Mouse (Mus musculus): ENCODE measurements around the gene Extl1. TPM values are rescaled to one million over a fixed set of nuclear protein-coding genes. Genes with fewer than 3 reads are reported as not detected.

The Extl1 gene
- polyA plus RNA-seq (2012; ENCODE audit: low replicate concordance) = 0.19 and 0.41 TPM in 2 replicates

DNA sequence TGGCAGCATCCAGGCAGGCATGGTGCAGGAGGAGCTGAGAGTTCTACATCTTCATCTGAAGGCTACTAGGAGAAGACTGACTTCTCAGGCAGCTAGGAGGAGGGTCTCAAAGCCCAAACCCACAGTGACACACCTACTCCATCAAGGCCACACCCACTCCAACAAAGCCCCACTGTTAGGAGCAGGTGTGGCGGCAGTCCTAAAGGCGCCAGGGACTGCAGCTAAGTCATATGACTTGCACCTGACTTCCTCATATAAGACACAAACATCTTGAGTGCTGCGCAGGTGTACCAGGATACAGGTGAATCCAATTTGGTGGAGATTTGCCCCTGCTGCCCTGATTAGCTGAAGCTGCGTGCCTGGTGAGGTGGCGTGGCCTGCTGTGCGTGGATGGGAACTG, at the start of gene Extl1:
Extl1 (minus strand) TSS at position 101 of the 400 bp plus-strand sequence.

GRCm38 (mm10) chr4:134395977-134396825, 12.6 kb upstream of the Extl1 start, which contains the start of gene Pafah2:
Pafah2 (plus strand) TSS chr4:134396320.

GRCm38 (mm10) chr4:134343071-134344031, 40.3 kb downstream of the Extl1 start, which contains the start of gene Slc30a2:
Slc30a2 (plus strand) TSS chr4:134343181.

GRCm38 (mm10) chr4:134314876-134315275, 68.8 kb downstream of the Extl1 start, which contains the start of gene Trim63:
Trim63 (plus strand) TSS chr4:134315120.

Other genes with a start within 250 kb of the Extl1 start
- gene Cep85, start 196.7 kb downstream of the Extl1 start, polyA plus RNA-seq (2012; ENCODE audit: low replicate concordance) = 12.9 and 72.9 TPM in 2 replicates
- not detected in 2 replicates for gene Gm7534, start 180.8 kb downstream of the Extl1 start, polyA plus RNA-seq (2012; ENCODE audit: low replicate concordance)
- not detected in 2 replicates for gene Catsper4, start 156.5 kb downstream of the Extl1 start, polyA plus RNA-seq (2012; ENCODE audit: low replicate concordance)
- 0.11 and 0.14 TPM in 2 replicates for gene Cnksr1, start 145.5 kb downstream of the Extl1 start, polyA plus RNA-seq (2012; ENCODE audit: low replicate concordance)
- not detected in 2 replicates for gene E130218I03Rik, start 140.2 kb downstream of the Extl1 start, polyA plus RNA-seq (2012; ENCODE audit: low replicate concordance)
- gene Zfp593, start 138.3 kb downstream of the Extl1 start, polyA plus RNA-seq (2012; ENCODE audit: low replicate concordance) = 34.9 and 47.9 TPM in 2 replicates
- not detected in 2 replicates for gene Gm30191, start 136.9 kb downstream of the Extl1 start, polyA plus RNA-seq (2012; ENCODE audit: low replicate concordance)
- 4.2 and 4.6 TPM in 2 replicates for gene Grrp1, start 129.7 kb downstream of the Extl1 start, polyA plus RNA-seq (2012; ENCODE audit: low replicate concordance)
- 2.9 and 4.8 TPM in 2 replicates for gene Pdik1l, start 96.0 kb downstream of the Extl1 start, polyA plus RNA-seq (2012; ENCODE audit: low replicate concordance)
- gene Trim63, start 68.7 kb downstream of the Extl1 start, polyA plus RNA-seq (2012; ENCODE audit: low replicate concordance) = 0.09 TPM in 1 of 2 replicates, not detected in the other
- 0.28 TPM in 1 of 2 replicates, not detected in the other for gene Slc30a2, start 40.7 kb downstream of the Extl1 start, polyA plus RNA-seq (2012; ENCODE audit: low replicate concordance)
- gene Pafah2, start 12.5 kb upstream of the Extl1 start, polyA plus RNA-seq (2012; ENCODE audit: low replicate concordance) = 1.8 and 17.5 TPM in 2 replicates
- gene Stmn1, start 84.5 kb upstream of the Extl1 start, polyA plus RNA-seq (2012; ENCODE audit: low replicate concordance) = 42.8 and 82.8 TPM in 2 replicates
- gene Paqr7, start 112.8 kb upstream of the Extl1 start, polyA plus RNA-seq (2012; ENCODE audit: low replicate concordance) = 1.8 and 4.0 TPM in 2 replicates
- 1.5 and 2.5 TPM in 2 replicates for gene Aunip, start 127.1 kb upstream of the Extl1 start, polyA plus RNA-seq (2012; ENCODE audit: low replicate concordance)
- 33.0 and 75.0 TPM in 2 replicates for gene Mtfr1l, start 151.5 kb upstream of the Extl1 start, polyA plus RNA-seq (2012; ENCODE audit: low replicate concordance)
- gene Selenon, start 168.3 kb upstream of the Extl1 start, polyA plus RNA-seq (2012; ENCODE audit: low replicate concordance) = 5.1 and 6.2 TPM in 2 replicates